Mouse (Mus musculus) hindbrain, embryonic 16.5 days (tissue): Measurements from ENCODE around the gene Kcne1. TPM values are rescaled to one million over a fixed set of nuclear protein-coding genes. Genes with fewer than 3 reads are reported as not detected.

ENCODE experiments used
- ATAC-seq: fragments of 200-750 bp; cut with Nextera tagmentation; 2 replicates; pipeline ENCODE4 v1.8.0; 2017; ENCODE audit warnings: moderate TSS enrichment, moderate library complexity
- H3K27ac ChIP-seq: fragments of 300-500 bp; sonication (generic); 2 replicates; pipeline ENCODE4 v1.5.1; 2014; ENCODE audit warnings: low read depth, mild to moderate bottlenecking, control low read depth, low read length, moderate library complexity
- H3K27me3 ChIP-seq: fragments of 300-500 bp; sonication (generic); replicated peaks from 2 replicates; pipeline ENCODE4 v1.6.1; 2014; ENCODE audit warnings: low read length; ENCODE audit not compliant: control insufficient read depth, insufficient read depth
- H3K36me3 ChIP-seq: fragments of 300-500 bp; sonication (generic); 2 replicates; pipeline ENCODE4 v1.6.1; 2014; ENCODE audit warnings: mild to moderate bottlenecking, low read length, moderate library complexity, mixed read lengths; ENCODE audit not compliant: control insufficient read depth, insufficient read depth
- H3K4me1 ChIP-seq: fragments of 300-500 bp; sonication (generic); 2 replicates; pipeline ENCODE4 v1.6.1; 2014; ENCODE audit warnings: low read depth, low read length; ENCODE audit not compliant: control insufficient read depth, insufficient read depth
- H3K4me2 ChIP-seq: fragments of 300-500 bp; sonication (generic); 2 replicates; pipeline ENCODE4 v1.6.1; 2014; ENCODE audit warnings: mild to moderate bottlenecking, low read length, control low read depth, moderate library complexity
- H3K4me3 ChIP-seq: fragments of 300-500 bp; sonication (generic); 2 replicates; pipeline ENCODE4 v1.5.1; 2014; ENCODE audit warnings: mild to moderate bottlenecking, low read length, control low read depth, moderate library complexity
- H3K9ac ChIP-seq: fragments of 300-500 bp; sonication (generic); 2 replicates; pipeline ENCODE4 v1.6.1; 2014; ENCODE audit warnings: low read depth, mild to moderate bottlenecking, control low read depth, low read length, moderate library complexity
- H3K9me3 ChIP-seq: fragments of 300-500 bp; sonication (generic); 2 replicates; pipeline ENCODE4 v1.6.1; 2014; ENCODE audit warnings: mild to moderate bottlenecking, low read length, moderate library complexity; ENCODE audit not compliant: control insufficient read depth
- WGBS: fragments of 180-500 bp; shearing (Covaris S2); extraction: QIAGEN DNeasy Blood & Tissue Kit; methylation state at CpG from one replicate; pipeline ENCODE4 v1.1.7; 2014; 5-methylcytosine and 5-hydroxymethylcytosine counted together
- polyA plus RNA-seq: library from polyadenylated mRNA; unstranded; fragments of >200 nt; fragmentation: Nextera tagmentation; extraction: Ambion mirVana; gene quantifications from 2 replicates; pipeline ENCODE4 v1.2.1, GENCODE M21; 2015

Kcne1 gene
- polyA plus RNA-seq, 1 experiment from 2014 or later, result 0.28 TPM

DNA sequence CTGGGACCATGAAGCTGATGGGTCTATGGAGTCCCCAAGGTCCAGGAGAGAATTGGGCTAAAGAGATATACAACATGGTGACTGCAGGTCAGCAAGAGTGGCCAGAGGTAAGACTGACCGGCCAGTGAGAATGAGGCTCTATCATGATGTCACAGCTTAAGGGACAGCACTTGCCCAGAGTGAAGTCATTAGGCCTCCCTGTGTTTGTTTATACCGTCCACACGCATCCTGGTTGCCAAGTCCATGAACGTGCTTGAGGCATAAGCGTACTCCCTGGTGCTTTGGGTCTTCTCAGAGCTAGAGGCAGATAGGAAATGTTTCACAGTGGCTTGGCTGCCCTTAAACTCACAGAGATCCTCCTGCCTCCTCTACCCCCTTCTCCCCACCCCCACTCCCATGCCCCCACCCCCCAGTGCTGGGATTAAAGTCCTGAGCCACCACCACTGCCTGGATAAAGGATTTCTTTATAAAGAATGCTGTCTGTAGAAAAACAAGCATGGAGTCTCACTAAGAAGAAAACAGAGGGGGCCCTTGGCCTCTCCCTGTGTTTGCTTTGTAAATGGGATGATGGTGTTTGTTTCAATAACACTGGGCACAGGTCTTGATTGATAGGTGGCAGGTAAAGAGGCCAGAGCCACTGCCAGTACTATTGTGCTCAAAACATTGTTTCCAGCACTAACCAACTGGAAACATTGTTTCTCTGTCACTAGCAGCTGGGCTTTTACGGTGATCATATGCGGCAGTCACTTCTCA, 34.8 kb downstream of the Kcne1 start:
- H3K27me3 ChIP-seq, result no peaks in the 10 kb centered on the region
- H3K4me1 ChIP-seq, result no peaks in the 10 kb centered on the region
- no peaks in the 10 kb centered on the region for H3K9me3 ChIP-seq
- H3K36me3 ChIP-seq, result no peaks in the 10 kb centered on the region
- no peak overlapping the region for H3K4me2 ChIP-seq
- 27% methylated on average over 7 of the region's 7 CpGs for WGBS
- ATAC-seq, result no peak
- no peak overlapping the region for H3K9ac ChIP-seq
- H3K27ac ChIP-seq, result no peak overlapping the region
- no peak overlapping the region for H3K4me3 ChIP-seq

DNA sequence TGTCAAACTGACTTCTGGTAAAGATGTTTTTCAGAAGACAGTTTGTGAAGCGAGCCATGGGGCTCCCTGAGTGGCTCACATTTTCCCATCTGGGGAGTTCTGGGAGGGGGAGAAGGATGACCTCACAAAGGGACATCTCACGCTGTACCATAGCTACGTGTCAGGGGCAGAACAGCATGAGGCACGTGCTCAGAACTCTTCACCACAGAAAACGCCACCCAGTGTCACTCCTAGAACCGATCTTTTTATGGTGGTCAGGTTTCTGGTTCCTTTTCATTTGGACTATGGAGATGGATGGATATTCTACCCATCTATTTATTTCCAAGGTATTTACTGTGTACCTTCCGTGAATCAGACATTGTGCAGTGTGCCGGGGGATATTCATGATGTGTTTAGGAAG, 37.9 kb downstream of the Kcne1 start, which contains the start of gene Fam243:
Fam243 (minus strand) TSS at position 101 of the 400 bp plus-strand sequence.
- ATAC-seq, result no peak
- no peak within 1 kb of the TSS for H3K4me2 ChIP-seq
- no peak within 1 kb of the TSS for H3K27ac ChIP-seq
- no peak within 1 kb of the TSS for H3K4me3 ChIP-seq
- WGBS, result 92% methylated on average over 8 of the region's 8 CpGs
- H3K9ac ChIP-seq, result no peak within 1 kb of the TSS
- no peaks in the 10 kb centered on the region for H3K4me1 ChIP-seq
- H3K27me3 ChIP-seq, result no peaks in the 10 kb centered on the region
- no peaks in the 10 kb centered on the region for H3K9me3 ChIP-seq
- H3K36me3 ChIP-seq, result no peaks in the 10 kb centered on the region

DNA sequence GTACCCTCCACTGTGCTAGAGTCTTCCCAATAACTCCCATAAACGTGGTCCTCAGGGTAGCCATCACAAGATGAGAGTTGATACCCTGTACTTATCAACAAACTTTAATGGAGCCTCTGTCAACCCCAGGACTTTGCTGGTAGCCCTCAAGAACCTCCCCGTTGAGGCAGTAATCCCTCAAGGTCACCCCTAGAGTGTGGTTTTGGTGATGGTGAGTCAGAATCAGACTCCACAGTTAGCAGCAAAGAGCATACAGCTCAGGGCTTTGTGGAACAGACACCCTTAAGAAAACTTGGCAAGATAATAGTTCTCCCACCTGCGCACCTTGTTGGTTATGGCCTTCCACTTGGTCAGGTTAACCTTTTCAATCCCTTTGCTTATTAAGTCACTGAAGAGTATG, 38.9 kb downstream of the Kcne1 start:
- ATAC-seq, result no peak
- 85% methylated on average over 3 of the region's 3 CpGs for WGBS
- Histone ChIP-seq H3K4me3 (no peak overlapping the region), H3K36me3 (no peaks in the 10 kb centered on the region), H3K27me3 (no peaks in the 10 kb centered on the region), H3K4me1 (no peaks in the 10 kb centered on the region), H3K9ac (no peak overlapping the region), H3K9me3 (no peaks in the 10 kb centered on the region), H3K27ac (no peak overlapping the region), H3K4me2 (no peak overlapping the region)

DNA sequence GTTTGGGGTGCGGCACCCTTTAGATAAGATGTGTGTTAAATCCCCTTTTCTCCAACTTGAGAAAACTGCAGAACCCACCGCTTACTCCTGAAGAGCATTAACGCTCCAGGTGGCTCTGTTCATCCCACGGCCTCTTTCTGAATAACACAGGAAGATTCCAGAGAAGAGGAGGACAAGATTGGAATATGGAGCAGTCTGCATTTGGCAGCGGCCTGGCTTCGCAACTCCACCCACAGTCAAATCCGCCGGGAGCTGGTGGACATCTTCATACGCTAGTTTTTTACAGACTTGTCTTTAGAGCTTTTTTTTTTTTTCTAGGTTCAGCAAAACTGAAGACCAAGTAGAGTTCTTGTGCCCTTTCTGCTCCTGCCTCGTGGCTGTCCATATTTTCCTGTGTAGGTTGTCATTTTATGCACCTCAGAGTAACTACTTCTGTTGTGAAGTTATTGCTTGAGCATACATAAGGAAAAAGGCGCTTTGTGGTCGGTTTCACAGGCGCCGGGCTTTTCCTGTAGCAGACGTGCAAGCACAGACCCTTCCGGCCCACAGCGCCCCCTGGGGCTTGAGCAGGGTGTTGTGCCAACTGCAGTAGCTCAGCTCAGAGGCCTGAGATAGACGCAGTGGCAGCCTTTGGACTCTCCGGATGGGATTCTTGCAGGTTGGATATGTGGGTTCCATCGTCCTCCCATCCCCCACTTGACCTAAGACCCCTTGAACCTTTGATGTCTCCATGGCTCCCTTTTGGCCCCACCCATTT, 39.7 kb downstream of the Kcne1 start:
- Histone ChIP-seq H3K9ac (no peak overlapping the region), H3K27ac (no peak overlapping the region), H3K4me1 (no peaks in the 10 kb centered on the region), H3K36me3 (no peaks in the 10 kb centered on the region), H3K9me3 (no peaks in the 10 kb centered on the region), H3K27me3 (no peaks in the 10 kb centered on the region), H3K4me2 (no peak overlapping the region), H3K4me3 (no peak overlapping the region)
- no peak for ATAC-seq
- WGBS, result 67% methylated on average over 20 of the region's 20 CpGs

DNA sequence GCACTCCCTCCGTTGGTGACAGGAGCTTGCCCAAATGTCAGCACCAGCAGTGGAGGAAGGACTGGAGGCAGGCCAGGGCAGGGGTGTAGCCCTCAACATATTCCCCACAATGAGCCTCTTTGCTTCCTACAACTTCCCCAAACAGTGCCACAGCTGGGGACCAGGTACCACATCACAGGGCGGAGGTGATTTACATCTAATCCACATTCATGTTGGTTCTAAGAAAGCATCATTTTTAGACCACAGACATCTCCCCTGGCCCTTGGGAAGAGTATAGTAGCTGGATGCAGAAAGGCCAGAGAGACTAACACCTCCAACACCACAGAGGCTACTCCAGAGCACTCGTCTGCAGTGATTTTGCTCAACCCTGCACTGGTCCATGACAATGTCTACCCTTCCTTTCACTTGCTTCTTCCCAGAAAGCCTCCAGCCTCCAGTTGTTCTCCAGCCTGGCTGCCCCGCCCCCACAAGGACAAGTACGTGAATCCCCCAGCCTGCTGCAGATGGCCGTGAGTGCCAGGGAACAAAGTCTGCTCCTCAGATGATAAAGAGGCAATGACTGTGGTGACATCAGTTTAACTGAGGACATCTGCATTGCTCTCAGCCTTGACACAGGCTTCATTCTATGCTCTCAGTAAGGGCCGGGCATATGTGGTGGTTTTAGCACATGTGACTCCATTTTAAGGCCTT, 43.1 kb downstream of the Kcne1 start:
- no peak for ATAC-seq
- 65% methylated on average over 7 of the region's 7 CpGs for WGBS
- Histone ChIP-seq H3K27me3 (no peaks in the 10 kb centered on the region), H3K9ac (no peak overlapping the region), H3K4me2 (no peak overlapping the region), H3K27ac (no peak overlapping the region), H3K36me3 (peaks cover 10% of the 10 kb centered on the region), H3K9me3 (no peaks in the 10 kb centered on the region), H3K4me3 (no peak overlapping the region), H3K4me1 (no peaks in the 10 kb centered on the region)

DNA sequence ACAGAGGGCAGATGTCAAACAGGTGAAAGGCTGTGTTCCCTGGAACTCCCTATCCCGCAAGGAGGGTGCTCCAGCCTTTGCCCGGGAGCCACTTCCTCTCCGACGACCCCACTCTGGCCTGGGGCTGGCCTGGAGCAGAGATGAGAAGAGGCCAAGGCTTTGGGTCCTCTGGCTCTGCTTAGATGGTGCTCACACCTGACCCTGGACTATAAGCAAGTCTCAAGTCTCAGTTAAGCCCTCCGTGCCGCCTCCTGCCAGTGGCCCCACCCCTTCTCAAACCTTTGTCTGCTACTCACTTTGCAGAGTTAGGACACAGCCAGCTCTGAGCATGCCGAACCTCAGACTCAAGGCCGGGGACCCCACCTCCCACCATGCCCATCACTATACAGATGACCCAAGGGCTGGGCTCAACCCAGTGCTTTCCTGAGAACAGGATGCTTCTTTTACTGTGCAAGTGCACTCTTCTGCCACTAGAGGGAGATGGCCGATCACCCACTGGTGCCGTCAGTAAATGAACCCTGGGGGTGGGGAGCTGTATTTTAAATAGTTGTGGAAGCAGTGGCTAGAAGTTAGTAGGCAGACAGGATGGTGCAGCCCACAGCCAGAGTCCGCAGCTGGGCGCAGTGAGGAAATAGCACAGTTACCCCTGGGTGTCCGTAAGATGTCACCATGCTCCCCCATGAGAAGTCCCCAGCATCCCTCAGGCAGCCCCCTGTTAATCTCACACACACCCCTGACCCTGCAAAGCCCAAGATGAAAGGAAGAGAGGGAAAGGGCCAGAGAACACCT, 45.1 kb downstream of the Kcne1 start:
- Histone ChIP-seq H3K4me1 (no peaks in the 10 kb centered on the region), H3K4me3 (no peak overlapping the region), H3K9me3 (no peaks in the 10 kb centered on the region), H3K27ac (no peak overlapping the region), H3K9ac (no peak overlapping the region), H3K27me3 (no peaks in the 10 kb centered on the region), H3K36me3 (peaks cover 14% of the 10 kb centered on the region), H3K4me2 (no peak overlapping the region)
- ATAC-seq, result peak; percentile 80
- 47% methylated on average over 13 of the region's 13 CpGs for WGBS

DNA sequence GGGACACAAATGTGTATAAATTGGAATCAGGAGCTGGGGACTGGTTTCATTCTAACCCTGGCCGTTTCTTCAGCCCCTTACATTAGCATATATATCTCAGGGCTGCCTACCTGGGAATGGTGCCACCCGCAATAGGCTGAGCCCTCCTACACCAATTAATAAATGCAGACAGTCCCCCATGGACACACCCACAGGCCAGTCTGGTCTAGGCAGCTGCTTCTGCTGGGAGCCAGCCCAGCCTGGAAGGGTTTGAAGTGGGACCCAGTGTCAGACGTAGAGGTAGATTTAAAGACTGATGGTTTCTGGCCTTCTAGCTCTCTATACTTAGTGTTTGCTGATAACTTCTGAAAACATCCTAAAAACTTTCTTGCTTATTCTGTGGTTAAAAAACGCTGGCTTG, 50.1 kb downstream of the Kcne1 start:
- no peak overlapping the region for H3K9ac ChIP-seq

DNA sequence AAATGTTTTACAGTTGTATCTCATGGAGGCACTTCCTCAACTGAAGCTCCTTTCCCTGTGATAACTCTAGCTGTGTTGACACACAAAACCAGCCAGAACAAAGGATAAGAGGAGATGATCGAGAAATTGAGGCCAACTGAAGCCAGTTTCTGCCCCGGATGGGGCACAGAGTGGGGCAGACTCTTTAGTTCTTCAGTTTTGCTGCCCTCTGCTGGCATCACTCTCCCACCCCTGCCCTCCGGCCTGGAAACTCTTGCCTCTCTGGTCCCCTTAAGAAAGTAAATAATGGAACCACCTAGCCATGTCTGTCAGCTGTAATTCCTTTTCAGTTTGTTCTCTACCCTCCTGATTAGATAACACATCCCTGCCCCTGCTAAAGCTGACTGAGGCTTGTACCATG, 51.3 kb downstream of the Kcne1 start:
- ATAC-seq, result no peak
- no peak overlapping the region for H3K27ac ChIP-seq
- H3K4me2 ChIP-seq, result no peak overlapping the region
- 80% methylated on average over 3 of the region's 3 CpGs for WGBS
- no peaks in the 10 kb centered on the region for H3K27me3 ChIP-seq
- no peaks in the 10 kb centered on the region for H3K9me3 ChIP-seq
- peaks cover under 1% of the 10 kb centered on the region for H3K4me1 ChIP-seq
- no peak overlapping the region for H3K9ac ChIP-seq
- H3K36me3 ChIP-seq, result peaks cover 23% of the 10 kb centered on the region
- H3K4me3 ChIP-seq, result no peak overlapping the region

More for the DNA sequence above, 50.1 kb downstream of the Kcne1 start:
- no peak overlapping the region for H3K4me3 ChIP-seq
- H3K27me3 ChIP-seq, result no peaks in the 10 kb centered on the region
- H3K36me3 ChIP-seq, result peaks cover 27% of the 10 kb centered on the region
- no peak overlapping the region for H3K4me2 ChIP-seq
- no peak overlapping the region for H3K27ac ChIP-seq
- H3K9me3 ChIP-seq, result no peaks in the 10 kb centered on the region
- ATAC-seq, result no peak
- 36% methylated on average over 4 of the region's 4 CpGs for WGBS
- H3K4me1 ChIP-seq, result no peaks in the 10 kb centered on the region
